Mouse (Mus musculus) erythroblast, embryonic 14.5 days (primary cell): Measurements from ENCODE around the gene Srbd1. TPM values are rescaled to one million over a fixed set of nuclear protein-coding genes. Genes with fewer than 3 reads are reported as not detected.

Source experiments
- H3K27me3 ChIP-seq: 2 replicates; pipeline ENCODE4 v1.6.1; 2012; ENCODE audit warnings: inconsistent platforms; ENCODE audit not compliant: control insufficient read depth
- H3K36me3 ChIP-seq: 2 replicates; pipeline ENCODE4 v1.6.1; 2012; ENCODE audit warnings: mild to moderate bottlenecking, inconsistent platforms; ENCODE audit not compliant: control insufficient read depth
- H3K4me1 ChIP-seq: 2 replicates; pipeline ENCODE4 v1.6.1; 2012; ENCODE audit warnings: inconsistent platforms; ENCODE audit not compliant: control insufficient read depth
- H3K4me3 ChIP-seq: replicated peaks from 2 replicates; pipeline ENCODE3; 2012; ENCODE audit warnings: moderate library complexity, mild to moderate bottlenecking, inconsistent platforms
- H3K9me3 ChIP-seq: 2 replicates; pipeline ENCODE4 v1.6.1; 2012; ENCODE audit warnings: low read length, inconsistent platforms, mixed read lengths; ENCODE audit not compliant: control insufficient read depth
- GATA1 ChIP-seq: IDR thresholded peaks from 2 replicates; pipeline ENCODE4 v1.6.1; 2012; ENCODE audit warnings: low read length, inconsistent platforms, mixed read lengths
- TAL1 ChIP-seq: IDR thresholded peaks from 3 replicates; pipeline ENCODE4 v1.6.1; 2012; ENCODE audit warnings: low read length, inconsistent platforms, mixed read lengths
- polyA plus RNA-seq: library from polyadenylated mRNA; stranded (reverse); fragments of >175 nt; gene quantifications from 2 replicates; pipeline ENCODE4 v1.2.3, GENCODE M21; 2012

Srbd1 gene
- polyA plus RNA-seq, 1 experiment: 0.67 TPM

GRCm38 (mm10) chr17:86008401-86008800, 136.6 kb downstream of the Srbd1 start:
- no peak for TF ChIP-seq TAL1
- Histone ChIP-seq H3K27me3 (no peaks in the 10 kb centered on the region), H3K4me3 (no peak overlapping the region)

DNA sequence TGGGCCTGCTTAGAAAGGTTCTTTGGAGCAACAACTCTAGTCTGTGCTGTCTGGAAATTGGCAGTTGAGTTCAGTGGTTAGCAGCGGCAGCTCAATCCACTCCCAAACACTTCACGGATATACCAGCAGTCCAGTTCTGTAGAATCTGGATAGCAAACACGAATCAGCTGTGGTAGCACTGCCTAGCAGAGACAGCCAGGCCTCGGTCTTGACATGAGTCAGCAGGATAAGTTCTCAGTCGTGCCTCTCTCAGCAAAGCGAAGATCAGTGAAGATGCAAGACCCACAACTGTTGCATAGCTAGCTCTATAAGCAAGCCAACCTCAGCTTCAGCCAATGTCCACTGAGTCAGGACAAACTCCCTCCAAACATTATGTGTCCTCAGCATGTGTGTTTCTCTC, 142.9 kb downstream of the Srbd1 start:
- H3K4me1 ChIP-seq: peaks cover 18% of the 10 kb centered on the region
- H3K27me3 ChIP-seq: no peaks in the 10 kb centered on the region
- no peak overlapping the region for H3K4me3 ChIP-seq
- peaks cover 41% of the 10 kb centered on the region for H3K36me3 ChIP-seq
- no peak for TF ChIP-seq TAL1
- no peak for TF ChIP-seq GATA1
- no peaks in the 10 kb centered on the region; the same call in 1 of the 2 replicates for H3K9me3 ChIP-seq

More at GRCm38 (mm10) chr17:86008401-86008800, 136.6 kb downstream of the Srbd1 start:
- Histone ChIP-seq H3K9me3 (no peaks in the 10 kb centered on the region), H3K36me3 (peaks cover 4% of the 10 kb centered on the region), H3K4me1 (peaks cover 13% of the 10 kb centered on the region)

GRCm38 (mm10) chr17:86001667-86002066, 143.3 kb downstream of the Srbd1 start:
- Histone ChIP-seq H3K4me1 (peaks cover 18% of the 10 kb centered on the region), H3K36me3 (peaks cover 45% of the 10 kb centered on the region), H3K9me3 (no peaks in the 10 kb centered on the region; the same call in 1 of the 2 replicates), H3K27me3 (no peaks in the 10 kb centered on the region), H3K4me3 (no peak overlapping the region)
- TF ChIP-seq TAL1: no peak

DNA sequence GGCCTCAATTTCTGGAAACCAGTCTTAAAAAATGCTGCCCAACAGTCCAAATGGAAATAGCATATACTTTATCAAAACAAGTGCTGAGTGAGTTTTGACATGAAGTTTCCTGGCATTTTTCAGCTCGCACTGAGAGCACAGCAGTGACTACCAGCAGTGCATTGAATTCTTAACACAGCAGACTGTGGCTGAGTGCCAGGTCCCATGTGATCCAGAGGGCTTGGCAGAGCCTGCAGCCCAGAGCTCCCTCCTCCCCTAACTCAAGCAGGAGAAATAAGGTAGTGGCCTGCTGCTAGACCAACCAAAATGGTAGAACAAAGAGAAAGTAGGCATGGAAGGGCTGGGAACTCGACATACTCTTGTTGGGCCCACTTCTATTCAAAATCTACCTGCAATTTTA, 149.2 kb downstream of the Srbd1 start:
- Histone ChIP-seq H3K27me3 (no peaks in the 10 kb centered on the region), H3K4me1 (no peaks in the 10 kb centered on the region; the same call in 1 of the 2 replicates), H3K4me3 (no peak overlapping the region), H3K9me3 (no peaks in the 10 kb centered on the region; the same call in 1 of the 2 replicates), H3K36me3 (peaks cover 51% of the 10 kb centered on the region)
- TF ChIP-seq TAL1 (no peak), GATA1 (no peak)

DNA sequence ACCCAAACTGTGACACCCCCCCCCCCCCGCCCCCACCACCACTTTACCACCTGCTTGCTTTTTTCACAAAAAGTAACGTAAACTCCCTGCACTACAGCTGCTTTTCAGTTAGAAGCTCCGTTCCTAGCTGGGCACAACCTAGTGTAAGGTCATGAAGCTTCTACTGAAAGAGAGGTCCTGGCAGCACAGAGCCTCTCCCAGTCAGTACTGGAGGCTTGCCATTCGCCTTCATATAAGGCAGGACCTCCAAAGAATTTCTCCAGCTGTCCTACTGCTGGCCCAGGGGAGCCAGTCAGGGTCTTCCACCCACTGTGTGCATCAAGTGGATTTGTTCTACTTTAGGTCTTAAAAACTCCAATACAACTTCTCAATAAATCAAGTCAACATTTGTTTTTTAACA, 149.9 kb downstream of the Srbd1 start:
- Histone ChIP-seq H3K4me1 (no peaks in the 10 kb centered on the region; the same call in 1 of the 2 replicates), H3K36me3 (peaks cover 47% of the 10 kb centered on the region), H3K4me3 (no peak overlapping the region), H3K9me3 (no peaks in the 10 kb centered on the region; the same call in 1 of the 2 replicates), H3K27me3 (no peaks in the 10 kb centered on the region)
- TF ChIP-seq TAL1 (no peak), GATA1 (no peak)

- no peaks in the 10 kb centered on the region for H3K9me3 ChIP-seq
- TF ChIP-seq TAL1: no peak
- no peak for TF ChIP-seq GATA1
- H3K4me1 ChIP-seq: peaks cover 11% of the 10 kb centered on the region
- no peak overlapping the region for H3K4me3 ChIP-seq
- peaks cover 43% of the 10 kb centered on the region for H3K36me3 ChIP-seq
- H3K27me3 ChIP-seq: no peaks in the 10 kb centered on the region
Measured at GRCm38 (mm10) chr17:85989058-85989769, 155.8 kb downstream of the Srbd1 start.

DNA sequence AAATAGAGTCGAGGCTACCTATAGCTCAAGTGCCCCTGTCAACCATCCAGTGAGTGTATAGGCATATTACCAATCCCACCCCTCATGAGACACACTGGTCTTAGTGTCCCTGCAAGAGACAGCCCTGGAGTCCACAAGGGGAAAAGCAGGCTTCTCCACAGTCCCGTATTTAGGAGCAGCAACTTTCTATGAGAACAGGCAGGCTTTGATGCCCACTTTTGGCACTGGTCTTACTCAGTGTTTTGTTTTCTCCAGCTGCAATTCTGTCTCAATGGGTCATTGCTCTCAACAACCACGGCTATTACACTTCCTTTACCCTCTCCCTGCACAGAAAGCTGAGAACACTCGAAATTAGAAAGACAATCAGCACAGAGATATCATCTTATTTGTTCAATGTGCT, 157.4 kb downstream of the Srbd1 start:
- H3K4me1 ChIP-seq: peaks cover 11% of the 10 kb centered on the region
- peaks cover 43% of the 10 kb centered on the region for H3K36me3 ChIP-seq
- no peak overlapping the region for H3K4me3 ChIP-seq
- no peaks in the 10 kb centered on the region; the same call in 1 of the 2 replicates for H3K9me3 ChIP-seq
- TF ChIP-seq GATA1 (no peak), TAL1 (no peak)
- no peaks in the 10 kb centered on the region for H3K27me3 ChIP-seq

DNA sequence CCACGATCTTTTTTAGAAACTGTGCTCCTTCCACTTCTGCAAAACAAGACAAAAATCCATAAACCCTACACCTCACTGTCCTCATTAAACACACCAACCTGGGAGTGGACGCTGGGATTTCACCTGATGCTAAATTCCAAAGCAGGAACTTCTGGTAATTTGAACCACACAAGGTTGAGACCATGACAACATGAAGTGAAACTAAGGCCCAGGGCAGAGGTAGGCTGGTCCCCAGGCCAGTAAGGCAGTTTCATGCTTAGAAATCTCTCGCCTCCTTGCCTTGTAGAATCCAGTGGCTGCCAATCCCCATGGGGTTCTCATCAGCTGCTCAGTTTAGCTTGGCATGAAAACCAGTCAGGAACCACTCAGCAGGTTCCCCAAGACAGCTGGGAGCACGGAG, 158.4 kb downstream of the Srbd1 start:
- TF ChIP-seq TAL1: no peak
- TF ChIP-seq GATA1: no peak
- Histone ChIP-seq H3K36me3 (peaks cover 45% of the 10 kb centered on the region), H3K4me3 (no peak overlapping the region), H3K9me3 (peaks cover 3% of the 10 kb centered on the region), H3K4me1 (peaks cover 11% of the 10 kb centered on the region), H3K27me3 (no peaks in the 10 kb centered on the region)

DNA sequence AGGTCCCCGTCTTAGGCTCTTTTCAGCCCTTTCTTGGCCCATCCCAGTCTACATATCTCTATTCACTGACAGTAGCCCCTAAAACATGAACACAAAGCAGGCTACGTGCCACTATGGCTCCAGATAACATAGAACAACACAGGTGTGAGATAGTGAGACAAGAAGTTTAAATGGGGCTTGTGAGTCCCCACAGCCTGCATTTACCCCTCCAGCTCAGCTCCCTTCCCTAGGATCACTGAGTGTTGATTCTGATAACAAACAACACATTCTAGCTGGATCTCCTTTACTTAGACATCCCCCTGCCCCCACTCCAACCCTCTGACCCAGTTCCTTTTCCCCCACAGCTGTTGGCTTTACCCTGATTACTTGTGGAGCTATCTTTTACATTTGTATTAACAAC, 158.8 kb downstream of the Srbd1 start:
- H3K4me3 ChIP-seq: no peak overlapping the region
- H3K36me3 ChIP-seq: peaks cover 45% of the 10 kb centered on the region
- TF ChIP-seq TAL1 (no peak), GATA1 (no peak)
- peaks cover 3% of the 10 kb centered on the region for H3K9me3 ChIP-seq
- H3K4me1 ChIP-seq: peaks cover 11% of the 10 kb centered on the region
- no peaks in the 10 kb centered on the region for H3K27me3 ChIP-seq

DNA sequence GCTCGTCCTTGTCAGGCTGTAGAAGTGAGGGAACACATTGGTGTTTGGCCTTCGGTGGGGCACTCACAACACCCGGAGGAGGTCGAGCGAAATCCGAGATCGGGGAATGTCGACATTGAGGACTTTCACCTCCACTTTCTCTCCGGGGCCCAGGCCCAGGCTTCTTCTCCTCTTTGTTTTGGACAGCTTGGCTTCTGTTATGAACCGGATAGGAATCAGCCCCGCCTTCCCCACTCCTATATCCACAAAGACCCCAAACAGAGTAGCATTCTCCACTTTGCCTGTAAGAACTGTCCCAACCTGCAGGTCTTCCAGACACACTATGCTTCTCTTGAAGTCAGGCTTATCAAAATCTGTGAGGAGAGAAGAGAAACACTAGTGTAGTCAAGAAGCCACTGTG, 159.8 kb downstream of the Srbd1 start:
- peaks cover 42% of the 10 kb centered on the region for H3K36me3 ChIP-seq

More for the DNA sequence above, 159.8 kb downstream of the Srbd1 start:
- no peak for TF ChIP-seq TAL1
- no peak for TF ChIP-seq GATA1
- Histone ChIP-seq H3K27me3 (no peaks in the 10 kb centered on the region), H3K4me1 (peaks cover 11% of the 10 kb centered on the region), H3K9me3 (peaks cover 3% of the 10 kb centered on the region), H3K4me3 (no peak overlapping the region)
